Mouse (Mus musculus) lung, postnatal 25 days (tissue): ENCODE measurements around the gene Nr1h2.
A peak's percentile ranks its signal among the peaks of the same experiment; 100 is the strongest.

Experiments
- DNase-seq: peaks from one replicate; pipeline ENCODE4 v3.0.0; 2022; ENCODE audit warnings: low spot score

The Nr1h2 gene

DNA sequence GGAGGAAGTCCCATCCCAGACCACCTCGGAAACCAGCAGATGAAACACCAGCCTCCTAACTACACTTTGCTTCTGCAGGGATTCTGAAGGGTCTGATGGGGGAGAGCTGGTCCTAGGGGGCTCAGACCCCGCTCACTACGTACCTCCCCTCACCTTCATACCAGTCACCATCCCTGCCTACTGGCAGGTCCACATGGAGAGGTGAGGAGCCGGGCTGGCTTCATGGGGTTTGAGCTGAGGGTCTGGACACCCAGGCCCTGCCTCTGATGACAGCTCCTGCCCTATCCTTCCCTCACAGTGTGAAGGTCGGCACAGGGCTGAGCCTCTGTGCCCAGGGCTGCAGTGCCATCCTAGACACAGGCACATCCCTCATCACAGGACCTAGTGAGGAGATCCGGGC lies 31.2 kb upstream of the Nr1h2 start:
- no peak for DNase-seq

DNA sequence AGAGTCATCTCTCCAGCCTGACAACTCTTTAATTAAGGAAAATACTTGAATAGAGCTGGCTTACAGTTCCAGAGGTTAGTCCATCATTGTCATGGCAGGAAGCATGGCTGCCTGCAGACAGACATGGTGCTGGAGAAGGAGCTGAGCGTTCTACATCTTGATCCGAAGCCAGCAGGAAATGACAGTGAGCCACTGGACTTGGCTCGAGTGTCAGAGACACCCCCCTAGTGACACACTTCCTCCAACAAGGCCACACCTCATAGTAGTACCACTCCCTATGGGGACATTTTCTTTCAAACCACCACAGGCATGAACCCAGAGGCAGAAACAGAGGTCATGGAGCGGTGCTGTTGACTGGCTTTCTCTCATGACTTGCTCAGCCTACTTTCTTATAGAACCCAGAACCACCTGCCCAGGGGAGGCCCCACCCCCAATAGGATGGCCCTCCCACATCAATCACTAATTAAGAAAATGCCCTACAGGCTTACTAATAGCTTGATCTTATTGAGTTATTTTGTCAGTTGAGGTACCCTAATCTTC lies 30.6 kb upstream of the Nr1h2 start:
- DNase-seq, result no peak

DNA sequence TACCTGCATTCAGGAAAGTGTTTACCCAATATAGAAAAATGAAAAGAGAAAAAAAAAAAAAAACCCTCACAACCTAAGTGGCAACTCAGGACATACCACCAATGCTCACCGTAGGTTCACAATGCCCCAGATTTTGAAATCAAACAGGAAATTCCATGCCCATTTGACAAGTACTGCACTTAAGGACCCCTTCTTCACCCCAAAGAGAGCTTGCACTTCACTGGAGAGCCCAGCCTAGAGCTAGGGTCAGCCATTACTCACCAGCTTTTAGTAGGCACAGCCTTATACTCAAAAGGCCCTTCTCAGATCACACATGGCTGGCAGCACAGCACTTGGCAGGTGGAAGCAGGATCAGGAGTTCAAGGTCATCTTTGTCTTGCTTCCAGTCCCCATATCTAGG lies 29.4 kb upstream of the Nr1h2 start:
- DNase-seq, result peak; percentile 75

- no peak for DNase-seq
Measured at GRCm38 (mm10) chr7:44582709-44583108, 29.0 kb upstream of the Nr1h2 start.

GRCm38 (mm10) chr7:44581637-44582036 lies 27.9 kb upstream of the Nr1h2 start:
- DNase-seq, result no peak

- no peak for DNase-seq
Measured at GRCm38 (mm10) chr7:44576333-44576844, 22.6 kb upstream of the Nr1h2 start.

DNA sequence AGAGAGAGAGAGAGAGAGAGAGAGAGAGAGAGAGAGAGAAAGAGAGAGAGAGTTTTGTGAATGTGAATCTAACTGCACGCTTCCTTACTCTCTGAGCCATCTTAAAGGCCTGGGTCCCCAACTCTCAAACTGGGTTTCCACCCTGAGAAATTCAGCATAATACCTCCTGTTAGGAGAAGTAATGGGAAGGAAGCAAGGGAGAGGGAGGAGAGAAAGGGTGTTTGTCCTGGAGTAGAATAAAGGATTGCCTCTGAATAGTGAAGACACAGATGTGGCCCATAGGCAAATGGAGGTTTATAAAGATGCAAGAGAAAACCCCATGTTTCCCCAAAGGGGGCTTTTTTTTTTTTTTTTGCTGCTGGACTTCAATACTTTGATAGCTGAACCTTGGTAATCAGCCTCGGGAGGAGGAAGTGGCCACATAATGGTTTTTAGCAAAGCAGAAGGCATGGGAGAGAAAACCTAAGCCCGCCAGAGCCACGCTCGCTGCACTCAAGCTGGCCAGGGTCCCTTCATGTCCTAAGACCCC lies 19.3 kb upstream of the Nr1h2 start:
- no peak for DNase-seq

DNA sequence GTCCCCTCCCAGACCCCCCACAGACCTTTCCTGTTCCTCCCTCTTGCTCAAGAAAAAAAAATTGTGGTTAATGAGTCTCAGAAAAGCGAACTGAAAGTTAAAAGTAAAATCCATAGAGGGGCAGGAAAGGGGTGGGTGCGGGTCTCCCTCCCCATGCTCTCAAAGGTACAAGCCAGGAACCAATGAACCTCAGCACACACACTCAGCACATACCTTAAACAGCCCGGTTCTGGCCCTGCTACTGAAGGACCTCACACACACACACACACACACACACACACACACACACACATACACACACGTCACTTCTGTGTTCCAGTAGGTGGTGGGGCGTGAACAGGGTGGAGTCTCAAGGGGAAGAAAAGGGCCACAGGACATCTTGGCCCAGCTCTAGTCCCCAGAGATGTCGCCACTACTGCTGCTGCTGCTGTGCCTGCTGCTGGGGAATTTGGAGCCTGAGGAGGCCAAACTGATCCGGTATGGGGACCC lies 18.5 kb upstream of the Nr1h2 start, which contains the start of gene Napsa:
Napsa (plus strand) TSS at position 168 of the 489 bp plus-strand sequence.
- peak; percentile 81 for DNase-seq

- DNase-seq, result no peak
Measured at GRCm38 (mm10) chr7:44571811-44572210, 18.1 kb upstream of the Nr1h2 start.

DNA sequence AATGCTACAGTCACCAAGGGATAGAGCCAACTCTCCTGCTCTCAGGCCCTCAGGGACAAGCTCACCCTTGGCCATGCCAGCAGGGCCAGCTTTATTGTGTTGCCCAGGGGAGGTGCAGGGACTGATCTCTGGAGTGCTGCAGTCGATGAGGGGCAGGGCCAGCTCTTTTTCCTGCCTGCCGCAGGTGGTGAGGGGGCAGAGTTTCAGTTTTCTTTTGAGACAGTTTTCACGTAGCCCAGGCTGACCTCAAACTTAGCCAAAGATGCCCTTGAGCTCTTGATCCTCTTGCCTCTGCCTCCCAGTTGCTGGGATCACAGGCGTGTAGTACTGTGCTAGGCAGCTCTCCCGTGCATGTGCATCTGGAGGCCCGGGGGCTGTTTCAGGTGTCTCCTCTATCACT lies 17.2 kb upstream of the Nr1h2 start:
- no peak for DNase-seq

- DNase-seq, result no peak
Measured at GRCm38 (mm10) chr7:44568803-44569202, 15.1 kb upstream of the Nr1h2 start.

DNA sequence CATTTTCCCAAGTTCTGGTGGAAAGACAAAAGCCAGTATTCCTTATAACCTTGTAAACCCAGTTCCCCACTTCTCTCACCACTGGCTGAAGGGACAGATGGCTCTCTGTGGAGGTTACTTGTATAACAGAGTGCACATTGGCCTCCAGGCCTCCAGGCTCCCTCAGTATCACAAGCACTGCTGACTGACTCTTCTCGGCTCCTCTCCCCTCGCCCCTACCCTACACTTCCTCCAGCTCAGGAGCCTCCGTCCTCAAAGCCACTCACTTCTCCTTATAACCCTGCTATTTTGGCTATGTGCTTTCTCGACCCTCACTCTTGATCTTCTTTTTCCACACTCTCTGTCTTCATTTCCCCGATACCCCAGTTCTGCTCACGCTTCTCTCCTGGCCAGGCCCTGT lies 11.7 kb upstream of the Nr1h2 start:
- DNase-seq, result no peak

- no peak for DNase-seq
Measured at GRCm38 (mm10) chr7:44564486-44564885, 10.7 kb upstream of the Nr1h2 start.

- peak; percentile 61 for DNase-seq
Measured at GRCm38 (mm10) chr7:44563284-44563683, 9.5 kb upstream of the Nr1h2 start.

- peak; percentile 81 for DNase-seq
Measured at GRCm38 (mm10) chr7:44560435-44561400, 7.0 kb upstream of the Nr1h2 start.

- DNase-seq, result no peak
Measured at GRCm38 (mm10) chr7:44557629-44558028, 3.9 kb upstream of the Nr1h2 start.

DNA sequence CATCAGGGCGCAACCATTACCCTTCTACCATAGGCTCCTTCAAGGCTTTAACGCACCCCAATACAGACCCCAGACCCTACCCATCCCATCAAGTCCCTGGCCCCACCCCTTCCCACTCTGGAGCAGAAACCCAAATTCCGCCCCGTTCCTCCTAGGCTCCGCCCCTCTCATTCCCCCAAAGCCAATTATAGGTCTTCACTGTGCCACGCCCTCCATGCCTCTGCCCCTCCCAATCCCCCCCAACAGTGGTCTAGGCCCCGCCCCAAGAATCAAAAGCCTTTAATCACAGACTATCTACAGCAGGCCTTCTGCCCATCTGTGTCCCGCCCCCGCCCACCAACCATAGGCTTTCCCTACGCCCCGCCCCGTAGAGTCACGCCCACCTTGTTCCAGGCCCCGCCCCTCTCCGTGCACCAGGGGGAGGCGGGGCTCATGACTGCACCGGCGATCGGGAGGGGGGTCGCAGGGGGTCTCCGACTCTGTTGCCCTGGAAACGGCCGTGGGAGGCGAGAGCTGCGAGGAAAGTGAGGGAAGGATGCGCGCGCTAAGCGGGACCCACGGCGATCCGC lies 471 bp downstream of the Nr1h2 start:
- peak; percentile 68 for DNase-seq

- DNase-seq, result no peak
Measured at GRCm38 (mm10) chr7:44552141-44552908, 1.4 kb downstream of the Nr1h2 start.

DNA sequence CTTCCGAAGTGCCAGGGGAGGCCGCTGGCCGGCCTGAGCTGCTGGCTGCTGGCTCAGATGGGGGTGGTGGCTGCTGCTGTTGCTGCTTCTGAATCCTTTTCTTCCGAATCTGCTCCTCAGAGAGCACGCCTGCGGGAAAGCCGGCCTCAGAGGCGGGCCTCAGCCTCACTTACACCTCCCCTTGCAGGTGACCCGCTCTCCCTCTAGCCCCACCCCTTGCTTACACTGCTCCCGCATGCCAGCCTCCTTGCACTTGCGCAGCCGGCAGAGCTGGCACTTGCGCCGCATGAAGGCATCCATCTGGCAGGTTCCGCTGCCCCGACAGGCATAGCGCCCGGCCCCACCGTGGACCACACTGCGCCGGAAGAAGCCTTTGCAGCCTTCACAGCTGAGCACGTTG lies 2.0 kb downstream of the Nr1h2 start:
- DNase-seq, result no peak

GRCm38 (mm10) chr7:44551301-44551700 lies 2.5 kb downstream of the Nr1h2 start:
- no peak for DNase-seq

- DNase-seq, result no peak
Measured at GRCm38 (mm10) chr7:44550409-44550678, 3.4 kb downstream of the Nr1h2 start.
